Mouse (Mus musculus) brain, embryonic 14.5 days (tissue): ENCODE results near the gene Mien1.

Source experiments
- CTCF ChIP-seq: fragments of 200-500 bp; IDR thresholded peaks from 2 replicates; pipeline ENCODE4 v1.5.1; 2012; ENCODE audit warnings: inconsistent platforms, mild to moderate bottlenecking, moderate library complexity, borderline replicate concordance; ENCODE audit not compliant: insufficient read depth, insufficient read length; ENCODE audit errors: extremely low read depth
- POLR2A ChIP-seq: fragments of 200-500 bp; IDR thresholded peaks from 2 replicates; pipeline ENCODE4 v1.6.1; 2012; ENCODE audit warnings: mild to moderate bottlenecking, inconsistent platforms, borderline replicate concordance; ENCODE audit not compliant: poor library complexity, insufficient read depth, insufficient read length, severe bottlenecking; ENCODE audit errors: extremely low read depth

DNA sequence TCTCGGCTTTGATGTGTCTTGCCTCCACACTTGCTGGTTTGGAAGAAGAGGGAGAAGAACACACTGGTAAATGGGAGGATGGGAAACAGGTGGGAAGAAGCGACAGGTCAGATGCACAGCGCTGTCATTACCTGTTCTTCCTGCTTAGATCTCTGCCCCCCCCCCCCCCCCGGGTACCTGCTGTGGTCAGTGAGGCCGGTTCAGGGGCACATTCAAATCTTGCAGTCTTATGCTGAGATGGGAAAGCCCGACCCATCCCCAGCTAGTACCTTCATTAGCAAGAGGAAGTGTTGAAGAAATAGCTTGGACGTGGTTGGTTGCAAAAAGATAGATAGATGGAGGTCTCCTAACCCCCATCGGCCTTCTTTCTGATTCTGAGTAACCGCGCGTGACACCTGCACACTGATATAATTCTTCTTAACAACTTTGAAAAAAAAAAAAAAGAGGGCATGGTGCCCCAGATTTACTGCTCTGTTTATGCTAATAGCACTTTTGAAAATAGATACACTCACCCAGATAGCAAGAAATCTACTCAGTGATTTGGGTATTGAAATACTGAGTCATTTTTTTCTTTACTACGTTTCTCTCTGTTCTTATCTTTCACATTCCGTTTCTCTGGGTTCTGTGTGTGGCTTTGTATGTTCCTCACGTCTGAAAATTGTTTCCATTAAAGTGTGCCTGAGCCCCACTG is 38.4 kb upstream of the Mien1 start:
- TF ChIP-seq CTCF (no peak), POLR2A (no peak)
